25 mouse cellular contexts compared by ENCODE assay signal in the genomic region with DNA sequence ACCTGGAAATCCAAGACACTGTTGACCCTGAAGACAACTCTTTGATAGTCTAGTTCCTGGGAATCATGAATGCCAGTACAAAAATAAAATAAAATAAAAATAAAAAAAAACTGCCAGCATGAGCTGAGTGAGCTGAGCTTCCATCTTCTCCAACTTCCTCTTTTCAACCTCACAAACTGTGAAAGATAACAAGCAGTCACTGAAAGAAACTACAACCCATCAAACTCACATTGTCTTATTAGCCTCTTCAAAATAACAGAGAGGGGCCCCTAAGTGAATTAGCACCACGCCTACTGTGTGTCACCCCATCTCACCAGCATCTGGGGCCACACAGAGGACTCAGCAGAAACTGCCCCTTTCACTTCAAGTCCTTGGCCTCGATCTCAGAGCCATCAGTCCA.
"Had no signal": no experiment of that assay in that cellular context is flagged by ENCODE, and none has a peak within 500 bp of the region (broad histone marks: within the 10 kb centered on the region; RNA-seq: fewer than 3 reads in every experiment).

No protein-coding gene starts in this region.

- DNase-seq: gastrocnemius, adult 2 months; gastrocnemius, postnatal 10 days; gastrocnemius, postnatal 25 days; heart, adult 11 months; heart, adult 2 months; heart, postnatal 10 days; heart, postnatal 4 days; kidney, adult 11 months; kidney, adult 2 months; kidney, adult 9 months; kidney, postnatal 10 days; kidney, postnatal 25 days; kidney, postnatal 4 days; left cerebral cortex, postnatal 4 days had no signal

- H3K9ac ChIP-seq: hindbrain, embryonic 13.5 days; hindbrain, embryonic 15.5 days; limb, embryonic 13.5 days; limb, embryonic 15.5 days; liver, embryonic 12.5 days; liver, embryonic 14.5 days had no signal

- ATAC-seq: hindbrain, postnatal 0 days; intestine, embryonic 16.5 days; liver, embryonic 12.5 days had no signal

- H3K27ac ChIP-seq: gastrocnemius, adult 2 months; heart, adult 2 months; hindbrain, embryonic 13.5 days; hindbrain, embryonic 15.5 days; hindbrain, postnatal 0 days; layer of hippocampus, adult 2 months; left cerebral cortex, adult 2 months; limb, embryonic 13.5 days; limb, embryonic 15.5 days; liver, embryonic 12.5 days; liver, embryonic 14.5 days had no signal

- H3K36me3 ChIP-seq: hindbrain, embryonic 13.5 days; hindbrain, embryonic 15.5 days; limb, embryonic 13.5 days; limb, embryonic 15.5 days; liver, embryonic 12.5 days had no signal

- H3K9me3 ChIP-seq: hindbrain, embryonic 13.5 days; hindbrain, embryonic 15.5 days; limb, embryonic 13.5 days; limb, embryonic 15.5 days; liver, embryonic 12.5 days had no signal

- H3K27me3 ChIP-seq: hindbrain, embryonic 13.5 days; hindbrain, embryonic 15.5 days; limb, embryonic 13.5 days; limb, embryonic 15.5 days; liver, embryonic 12.5 days had no signal

- H3K4me1 ChIP-seq: hindbrain, embryonic 13.5 days; hindbrain, embryonic 15.5 days; limb, embryonic 13.5 days; limb, embryonic 15.5 days; liver, embryonic 12.5 days had no signal

- H3K4me2 ChIP-seq: heart, embryonic 11.5 days; hindbrain, embryonic 13.5 days; hindbrain, embryonic 15.5 days; limb, embryonic 13.5 days; limb, embryonic 15.5 days; liver, embryonic 12.5 days had no signal

- H3K4me3 ChIP-seq: gastrocnemius, adult 2 months; heart, adult 2 months; hindbrain, embryonic 13.5 days; hindbrain, embryonic 15.5 days; layer of hippocampus, adult 2 months; left cerebral cortex, adult 2 months; limb, embryonic 13.5 days; limb, embryonic 15.5 days; liver, embryonic 12.5 days had no signal
